Mouse (Mus musculus) spleen, embryonic (tissue): ENCODE measurements around the gene Epb41.

Experiments used
- CTCF ChIA-PET: fragments of 350-600 bp; sonication (Branson Sonifier 250); formaldehyde crosslinking; loops from one replicate; lab custom pipeline; 2022; lab: Charles Lee

Gene Epb41

DNA sequence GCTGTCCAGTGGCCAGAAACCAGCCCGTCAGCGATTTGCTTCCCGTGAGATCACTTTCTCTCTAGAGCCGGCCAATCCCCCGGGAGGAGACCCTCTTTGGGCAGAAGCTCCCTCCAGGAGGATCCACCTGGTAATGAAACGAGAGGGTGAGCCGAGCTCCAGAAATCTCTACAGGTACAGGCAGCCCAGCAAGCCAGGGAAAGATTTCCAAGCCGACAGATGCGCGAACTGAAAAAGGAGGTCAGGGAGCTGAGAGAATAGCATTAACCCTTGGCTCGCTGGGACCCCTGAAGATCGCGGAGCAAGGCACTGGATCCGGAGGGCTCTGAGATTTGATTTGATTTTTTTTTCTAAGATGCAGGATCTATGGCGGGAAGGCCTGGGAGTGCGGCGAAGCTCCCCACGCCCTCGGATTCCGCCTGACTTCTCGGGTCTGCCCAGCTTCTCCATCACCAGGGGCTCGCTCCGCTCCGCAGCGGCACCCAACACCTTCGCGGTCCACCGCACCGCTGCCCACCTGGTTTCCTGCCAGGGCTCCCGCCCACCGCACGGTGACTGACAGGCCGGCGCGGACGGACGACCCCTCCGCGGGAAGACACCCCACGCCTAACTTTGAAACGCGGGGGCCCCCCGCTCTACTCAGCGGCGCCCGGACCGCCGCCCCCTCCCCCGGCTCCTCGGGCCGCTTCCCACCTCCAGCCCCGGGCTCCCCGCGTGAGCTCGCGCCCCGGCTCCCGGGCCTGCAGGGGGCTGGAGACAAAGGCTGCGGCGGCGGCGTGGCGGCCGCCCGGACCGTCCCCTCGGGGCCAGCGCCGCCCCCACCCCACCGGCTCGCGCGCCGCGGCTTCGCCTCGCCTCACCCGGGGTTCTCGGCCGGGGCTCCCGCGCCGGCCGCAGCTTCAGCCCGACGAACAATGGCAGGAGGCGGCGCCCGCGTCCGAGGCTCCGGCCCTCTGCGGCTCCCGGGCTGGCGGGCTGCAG is 26.8 kb downstream of the Epb41 start:
- CTCF ChIA-PET = interaction anchor here (0.7 kb wide), 1 partner anchor 131 kb away, joined by 7 read pairs; no protein-coding TSS in a partner anchor

- CTCF ChIA-PET = no interaction called here
Observed at GRCm38 (mm10) chr4:132043726-132044125, 31.4 kb downstream of the Epb41 start.

DNA sequence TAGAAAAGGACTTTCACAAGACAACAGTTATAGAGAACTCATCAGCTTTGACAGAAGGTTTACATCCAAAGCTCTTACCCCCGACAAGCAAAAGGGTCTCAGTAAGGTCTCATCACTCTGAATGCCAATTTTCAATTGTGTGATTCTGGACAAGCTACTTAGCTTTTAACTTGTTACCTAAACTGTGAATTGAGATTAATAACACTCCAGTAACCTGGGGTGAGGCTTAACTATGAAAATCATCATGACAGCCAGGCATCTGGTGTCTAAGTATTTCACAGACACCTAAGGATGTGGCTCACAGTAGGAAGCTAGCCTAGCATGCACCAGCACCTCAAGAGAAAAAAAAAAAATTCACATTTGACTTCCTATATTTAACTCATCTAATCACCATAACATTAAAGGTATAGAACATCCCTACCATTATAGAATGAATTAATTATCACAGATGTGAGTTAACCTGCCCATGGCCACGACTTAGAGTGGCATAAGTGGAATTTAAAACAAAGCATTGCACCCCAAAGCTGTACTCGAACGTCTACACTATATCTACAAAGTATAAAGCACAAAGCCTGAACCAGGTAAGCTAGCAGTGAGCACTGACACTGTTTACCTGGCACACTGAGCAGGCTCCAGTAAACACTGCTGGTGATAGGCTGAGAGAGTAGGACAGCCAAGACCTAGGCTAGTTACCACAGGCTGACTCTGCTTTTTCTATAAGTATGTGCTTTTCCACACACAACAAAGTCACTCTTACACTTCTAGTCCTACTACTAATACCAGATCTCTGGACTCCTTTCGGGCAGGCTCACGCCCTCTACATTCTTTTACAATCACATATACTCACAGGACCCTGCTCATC is 33.4 kb downstream of the Epb41 start:
- CTCF ChIA-PET = no interaction called here

- CTCF ChIA-PET = interaction anchor here (0.7 to 1.1 kb wide), 2 partner anchors 43 to 154 kb away, joined by 4 to 8 read pairs; no protein-coding TSS in a partner anchor
Observed at GRCm38 (mm10) chr4:132039975-132040645, 35.0 kb downstream of the Epb41 start.

GRCm38 (mm10) chr4:132039521-132039920 is 35.6 kb downstream of the Epb41 start:
- CTCF ChIA-PET = interaction anchor here (1.1 kb wide), 1 partner anchor 43 kb away, joined by 8 read pairs; no protein-coding TSS in a partner anchor

- CTCF ChIA-PET = no interaction called here
Observed at GRCm38 (mm10) chr4:132038809-132039208, 36.3 kb downstream of the Epb41 start.

GRCm38 (mm10) chr4:132037991-132038390 is 37.1 kb downstream of the Epb41 start:
- CTCF ChIA-PET = interaction anchor here (1.4 kb wide), 1 partner anchor 9 kb away, joined by 3 read pairs; no protein-coding TSS in a partner anchor

DNA sequence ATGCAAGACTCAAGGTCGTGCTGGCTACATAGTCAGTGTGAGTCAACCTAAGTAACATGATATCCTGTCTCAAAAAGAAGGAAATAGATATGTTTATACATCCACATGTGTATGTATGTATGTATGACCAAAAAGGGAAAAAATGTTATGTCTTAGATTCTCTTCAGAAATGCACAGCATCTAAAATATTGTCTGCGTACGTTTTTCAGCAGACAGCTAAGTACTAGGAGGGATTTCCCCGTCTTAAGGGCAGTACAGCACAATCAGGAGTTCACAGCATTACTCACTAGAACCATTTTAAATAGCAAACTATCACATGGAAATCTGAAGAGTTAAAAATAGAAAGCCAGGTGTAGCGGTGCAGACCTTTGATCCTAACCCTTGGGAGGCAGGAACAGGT is 38.0 kb downstream of the Epb41 start:
- CTCF ChIA-PET = interaction anchor here (1.4 kb wide), 1 partner anchor 8 kb away, joined by 3 read pairs; no protein-coding TSS in a partner anchor

- CTCF ChIA-PET = interaction anchor here (0.7 to 1.9 kb wide), 3 partner anchors 37 to 236 kb away, joined by 3 to 15 read pairs (median 4); no protein-coding TSS in a partner anchor
Observed at GRCm38 (mm10) chr4:132034242-132034641, 40.9 kb downstream of the Epb41 start.

- CTCF ChIA-PET = interaction anchor here (0.9 to 1.9 kb wide), 3 partner anchors 38 to 44 kb away, joined by 3 to 15 read pairs (median 3); partner anchors contain the start of genes Epb41 and Gm10300
Observed at GRCm38 (mm10) chr4:132033183-132033582, 41.9 kb downstream of the Epb41 start.

DNA sequence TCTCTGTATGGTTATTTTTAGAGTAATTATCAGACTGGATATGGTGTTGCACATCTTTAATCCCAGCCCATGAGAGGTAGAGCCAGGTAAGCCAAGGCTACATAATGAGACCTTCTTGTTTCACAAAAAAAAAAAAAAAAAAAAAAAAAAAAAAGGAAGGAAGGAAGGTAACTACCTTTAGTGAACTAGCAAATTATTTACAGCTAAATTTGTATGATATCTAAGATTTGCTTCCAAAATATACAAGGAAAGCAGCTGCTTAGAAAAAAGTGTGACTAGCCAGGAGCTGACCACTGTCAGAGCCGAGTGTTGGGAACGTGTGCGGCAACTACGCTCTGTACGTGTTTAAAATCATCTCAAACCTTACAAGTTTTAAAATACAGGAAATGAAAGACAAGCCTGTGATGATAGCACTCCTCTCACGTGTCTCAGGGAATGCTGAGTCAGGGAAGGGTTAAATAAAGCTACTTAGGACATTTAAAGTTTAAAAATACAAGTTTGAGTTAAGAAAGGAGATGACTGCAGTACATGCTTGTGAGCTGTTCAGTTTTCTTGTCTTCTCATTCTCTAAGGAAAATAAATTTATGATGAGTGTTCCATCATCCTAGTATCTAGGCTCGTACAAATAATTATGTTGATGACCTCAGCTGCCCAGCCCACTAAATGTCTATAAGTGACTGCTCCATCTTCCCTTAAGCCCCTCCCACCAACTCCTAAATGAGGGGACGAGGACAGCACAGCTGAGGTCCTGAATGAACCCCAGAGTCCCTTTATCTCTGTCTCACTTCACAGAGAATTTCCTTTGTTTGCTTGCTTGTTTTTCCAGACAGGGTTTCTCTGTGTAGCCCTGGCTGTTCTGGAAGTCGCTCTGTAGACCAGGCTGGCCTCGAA is 45.0 kb downstream of the Epb41 start:
- CTCF ChIA-PET = interaction anchor here (0.6 to 0.7 kb wide), 2 partner anchors 48 to 169 kb away, joined by 3 to 4 read pairs; no protein-coding TSS in a partner anchor

- CTCF ChIA-PET = no interaction called here
Observed at GRCm38 (mm10) chr4:132027806-132028205, 47.3 kb downstream of the Epb41 start.

GRCm38 (mm10) chr4:132027167-132027566 is 48.0 kb downstream of the Epb41 start:
- CTCF ChIA-PET = no interaction called here

- CTCF ChIA-PET = interaction anchor here (0.6 kb wide), 2 partner anchors 8 to 63 kb away, joined by 3 read pairs; no protein-coding TSS in a partner anchor
Observed at GRCm38 (mm10) chr4:132025738-132026527, 49.2 kb downstream of the Epb41 start.

DNA sequence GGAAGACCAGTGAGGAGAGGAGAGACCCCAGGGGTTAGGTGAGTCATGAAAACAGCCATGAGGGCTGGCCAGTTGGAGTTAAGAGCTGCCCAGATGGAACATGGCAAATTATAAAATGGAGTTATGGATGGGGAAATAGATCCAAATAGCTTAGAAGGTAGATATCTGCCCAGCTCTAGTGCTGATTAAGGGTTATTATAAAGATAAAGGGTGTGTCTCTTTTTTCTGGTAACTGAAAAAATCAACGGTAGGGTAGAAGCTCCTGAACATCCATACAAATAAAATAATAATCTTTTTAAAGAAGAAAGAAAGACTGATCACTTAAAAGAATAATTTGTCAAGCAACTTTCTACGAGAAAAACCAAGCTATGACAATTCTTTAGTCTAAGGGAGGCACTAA is 49.9 kb downstream of the Epb41 start:
- CTCF ChIA-PET = interaction anchor here (0.6 kb wide), 1 partner anchor 64 kb away, joined by 3 read pairs; no protein-coding TSS in a partner anchor

DNA sequence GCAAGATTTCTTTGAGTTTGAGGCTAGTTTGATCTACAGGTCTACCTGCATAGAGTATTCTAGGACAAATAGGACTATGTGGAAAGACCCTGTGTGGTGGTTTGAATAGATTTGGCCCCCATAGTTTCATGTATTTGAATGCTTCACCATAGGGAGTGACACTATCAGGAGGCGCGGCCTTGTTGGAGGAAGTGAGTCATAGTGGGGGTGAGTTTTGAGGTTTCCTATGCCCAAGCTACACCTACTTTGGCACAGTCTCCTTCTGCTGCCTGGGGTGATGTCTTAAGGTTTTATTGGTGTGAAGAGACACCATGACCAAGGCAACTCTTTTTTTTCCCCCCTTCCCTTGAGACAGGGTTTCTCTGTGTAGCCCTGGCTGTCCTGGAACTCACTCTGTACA is 51.3 kb downstream of the Epb41 start:
- CTCF ChIA-PET = no interaction called here

DNA sequence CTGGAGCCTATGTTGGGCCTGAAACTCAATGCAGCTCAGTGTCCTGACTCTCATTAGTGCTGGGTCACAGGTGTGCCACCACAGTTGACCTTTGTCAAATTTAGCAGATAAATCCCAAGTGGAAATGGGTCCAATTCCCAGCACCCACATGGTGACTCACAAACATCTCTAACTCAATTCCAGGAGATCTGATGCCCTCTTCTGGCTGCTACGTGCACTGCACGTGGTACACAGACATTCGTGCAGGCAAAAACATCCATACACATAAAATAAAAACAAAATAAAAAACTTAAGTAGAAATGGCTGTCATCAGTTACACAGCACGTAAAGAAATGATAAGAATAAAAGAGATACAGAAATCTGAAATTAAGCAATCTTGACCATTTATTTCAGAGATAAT is 52.5 kb downstream of the Epb41 start:
- CTCF ChIA-PET = no interaction called here

- CTCF ChIA-PET = no interaction called here
Observed at GRCm38 (mm10) chr4:132021883-132022282, 53.2 kb downstream of the Epb41 start.

DNA sequence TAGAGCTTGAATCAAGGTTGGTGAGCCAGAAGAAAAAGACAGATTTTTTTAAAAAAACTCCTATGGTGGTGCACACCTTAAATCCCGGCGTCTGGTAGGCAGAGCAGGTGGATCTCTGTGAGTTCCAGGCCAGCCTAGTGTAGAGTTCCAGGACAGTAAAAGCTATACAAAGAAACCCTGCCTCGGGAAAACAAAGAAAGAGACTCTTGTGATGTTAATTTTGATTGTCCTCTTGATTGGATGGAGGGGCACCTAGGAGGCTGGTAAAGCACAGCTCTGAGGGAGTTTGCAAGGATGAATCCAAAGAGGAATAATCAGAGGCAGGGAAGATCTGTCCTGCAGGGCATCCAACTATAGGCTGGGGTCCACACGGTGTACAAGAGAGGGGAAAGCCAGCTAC is 56.6 kb downstream of the Epb41 start:
- CTCF ChIA-PET = no interaction called here
